Mouse (Mus musculus) liver, embryonic 16.5 days (tissue): ENCODE results near the gene Adcyap1. TPM values are rescaled to one million over a fixed set of nuclear protein-coding genes. Genes with fewer than 3 reads are reported as not detected.

Experiments used
- ATAC-seq: fragments of 200-750 bp; cut with Nextera tagmentation; 2 replicates; pipeline ENCODE4 v1.8.0; 2017; ENCODE audit warnings: low read depth, mild to moderate bottlenecking, moderate number of reproducible peaks, moderate library complexity
- H3K27ac ChIP-seq: fragments of 300-500 bp; sonication (generic); 2 replicates; pipeline ENCODE4 v1.5.1; 2014; ENCODE audit warnings: mild to moderate bottlenecking, low read length
- H3K27me3 ChIP-seq: fragments of 300-500 bp; sonication (generic); 2 replicates; pipeline ENCODE4 v1.6.1; 2014; ENCODE audit warnings: low read depth, low read length, mixed read lengths; ENCODE audit not compliant: control insufficient read depth, insufficient read depth
- H3K36me3 ChIP-seq: fragments of 300-500 bp; sonication (generic); 2 replicates; pipeline ENCODE4 v1.6.1; 2014; ENCODE audit warnings: mild to moderate bottlenecking; ENCODE audit not compliant: control insufficient read depth, insufficient read depth
- H3K4me1 ChIP-seq: fragments of 300-500 bp; sonication (generic); 2 replicates; pipeline ENCODE4 v1.6.1; 2014; ENCODE audit warnings: low read depth, low read length, mixed read lengths; ENCODE audit not compliant: control insufficient read depth
- H3K4me2 ChIP-seq: fragments of 300-500 bp; sonication (generic); 2 replicates; pipeline ENCODE4 v1.6.1; 2014; ENCODE audit warnings: low read depth, low read length, mixed read lengths
- H3K4me3 ChIP-seq: fragments of 300-500 bp; sonication (generic); 2 replicates; pipeline ENCODE4 v1.5.1; 2014; ENCODE audit warnings: low read depth, mild to moderate bottlenecking, low read length
- H3K9ac ChIP-seq: fragments of 300-500 bp; sonication (generic); 2 replicates; pipeline ENCODE4 v1.6.1; 2014; ENCODE audit warnings: low read depth, low read length
- H3K9me3 ChIP-seq: fragments of 300-500 bp; sonication (generic); replicated peaks from 2 replicates; pipeline ENCODE4 v1.6.1; 2016; ENCODE audit warnings: low read length; ENCODE audit not compliant: control insufficient read depth
- WGBS: fragments of 180-500 bp; shearing (Covaris S2); extraction: QIAGEN DNeasy Blood & Tissue Kit; methylation state at CpG from one replicate; pipeline ENCODE4 v1.1.7; 2014; ENCODE audit not compliant: insufficient replicate concordance; 5-methylcytosine and 5-hydroxymethylcytosine counted together
- polyA plus RNA-seq: library from polyadenylated mRNA; unstranded; fragments of >200 nt; fragmentation: Nextera tagmentation; extraction: Ambion mirVana; gene quantifications from 2 replicates; pipeline ENCODE4 v1.2.1, GENCODE M21; 2015

The Adcyap1 gene
- polyA plus RNA-seq: not detected in 2 replicates

- no peaks in the 10 kb centered on the region for H3K4me1 ChIP-seq
- no peak within 1 kb of the TSS for H3K4me3 ChIP-seq
- WGBS: 16% methylated on average over 10 of the region's 10 CpGs
- no peak within 1 kb of the TSS for H3K9ac ChIP-seq
- no peak within 1 kb of the TSS for H3K27ac ChIP-seq
- no peak for ATAC-seq
- H3K36me3 ChIP-seq: no peaks in the 10 kb centered on the region
- no peak within 1 kb of the TSS for H3K4me2 ChIP-seq
- H3K27me3 ChIP-seq: peaks cover 49% of the 10 kb centered on the region
- no peaks in the 10 kb centered on the region for H3K9me3 ChIP-seq
Observed at GRCm38 (mm10) chr17:93198717-93199116, at the start of gene Adcyap1. Gene Adcyap1, plus strand, starts transcription at chr17:93199017.

GRCm38 (mm10) chr17:93158280-93158851, 40.5 kb upstream of the Adcyap1 start:
- Histone ChIP-seq H3K4me1 (no peaks in the 10 kb centered on the region), H3K27ac (no peak overlapping the region), H3K36me3 (no peaks in the 10 kb centered on the region), H3K9me3 (no peaks in the 10 kb centered on the region), H3K27me3 (no peaks in the 10 kb centered on the region), H3K4me2 (no peak overlapping the region), H3K4me3 (no peak overlapping the region), H3K9ac (no peak overlapping the region)
- ATAC-seq: no peak
- 30% methylated on average over 1 of the region's 1 CpGs for WGBS

- Histone ChIP-seq H3K4me2 (no peak overlapping the region), H3K27me3 (no peaks in the 10 kb centered on the region), H3K4me3 (no peak overlapping the region), H3K27ac (no peak overlapping the region), H3K9ac (no peak overlapping the region), H3K4me1 (no peaks in the 10 kb centered on the region), H3K9me3 (no peaks in the 10 kb centered on the region), H3K36me3 (no peaks in the 10 kb centered on the region)
- no peak for ATAC-seq
Observed at GRCm38 (mm10) chr17:93169572-93169971, 29.2 kb upstream of the Adcyap1 start.

- no peak overlapping the region for H3K4me3 ChIP-seq
- H3K27me3 ChIP-seq: peaks cover 31% of the 10 kb centered on the region
- no peak overlapping the region for H3K27ac ChIP-seq
- H3K4me2 ChIP-seq: no peak overlapping the region
- no peaks in the 10 kb centered on the region for H3K4me1 ChIP-seq
- H3K36me3 ChIP-seq: no peaks in the 10 kb centered on the region
- 37% methylated on average over 2 of the region's 2 CpGs for WGBS
- H3K9me3 ChIP-seq: no peaks in the 10 kb centered on the region
- no peak for ATAC-seq
- H3K9ac ChIP-seq: no peak overlapping the region
Observed at GRCm38 (mm10) chr17:93196846-93197245, 2.0 kb upstream of the Adcyap1 start.

- Histone ChIP-seq H3K27me3 (peaks cover 44% of the 10 kb centered on the region), H3K4me2 (no peak overlapping the region), H3K9ac (no peak overlapping the region), H3K4me1 (no peaks in the 10 kb centered on the region), H3K27ac (no peak overlapping the region), H3K4me3 (no peak overlapping the region), H3K36me3 (no peaks in the 10 kb centered on the region), H3K9me3 (no peaks in the 10 kb centered on the region)
- no peak for ATAC-seq
- WGBS: 9% methylated on average over 4 of the region's 4 CpGs
Observed at GRCm38 (mm10) chr17:93198213-93198612, 604 bp upstream of the Adcyap1 start.

- Histone ChIP-seq H3K9ac (no peak overlapping the region), H3K4me1 (no peaks in the 10 kb centered on the region), H3K36me3 (no peaks in the 10 kb centered on the region), H3K9me3 (no peaks in the 10 kb centered on the region), H3K27me3 (peaks cover 52% of the 10 kb centered on the region), H3K4me2 (no peak overlapping the region), H3K27ac (no peak overlapping the region), H3K4me3 (no peak overlapping the region)
- no peak for ATAC-seq
- 5% methylated on average over 15 of the region's 15 CpGs for WGBS
Observed at GRCm38 (mm10) chr17:93199218-93199617, 401 bp downstream of the Adcyap1 start.

GRCm38 (mm10) chr17:93199747-93200146, 930 bp downstream of the Adcyap1 start:
- no peaks in the 10 kb centered on the region for H3K4me1 ChIP-seq
- no peak overlapping the region for H3K9ac ChIP-seq
- no peak overlapping the region for H3K4me3 ChIP-seq
- no peaks in the 10 kb centered on the region for H3K36me3 ChIP-seq
- no peak for ATAC-seq
- H3K9me3 ChIP-seq: no peaks in the 10 kb centered on the region
- peaks cover 52% of the 10 kb centered on the region for H3K27me3 ChIP-seq
- no peak overlapping the region for H3K4me2 ChIP-seq
- 8% methylated on average over 9 of the region's 9 CpGs for WGBS
- no peak overlapping the region for H3K27ac ChIP-seq

- H3K9ac ChIP-seq: no peak overlapping the region
- peaks cover 52% of the 10 kb centered on the region for H3K27me3 ChIP-seq
- no peak overlapping the region for H3K4me2 ChIP-seq
- 2% methylated on average over 29 of the region's 29 CpGs for WGBS
- H3K4me3 ChIP-seq: no peak overlapping the region
- no peaks in the 10 kb centered on the region for H3K36me3 ChIP-seq
- H3K9me3 ChIP-seq: no peaks in the 10 kb centered on the region
- H3K4me1 ChIP-seq: no peaks in the 10 kb centered on the region
- ATAC-seq: no peak
- no peak overlapping the region for H3K27ac ChIP-seq
Observed at GRCm38 (mm10) chr17:93200386-93201264, 1.8 kb downstream of the Adcyap1 start.

GRCm38 (mm10) chr17:93201265-93201925, 2.6 kb downstream of the Adcyap1 start:
- Histone ChIP-seq H3K9ac (no peak overlapping the region), H3K4me3 (no peak overlapping the region), H3K36me3 (no peaks in the 10 kb centered on the region), H3K4me1 (no peaks in the 10 kb centered on the region), H3K27ac (no peak overlapping the region), H3K4me2 (no peak overlapping the region), H3K9me3 (no peaks in the 10 kb centered on the region), H3K27me3 (peaks cover 52% of the 10 kb centered on the region)
- ATAC-seq: no peak
- WGBS: 3% methylated on average over 16 of the region's 16 CpGs
